Mouse (Mus musculus) liver, postnatal 0 days (tissue): Measurements from ENCODE around the gene Enthd1.

ENCODE experiments used
- CTCF ChIP-seq: sonication (generic); IDR thresholded peaks from 2 replicates; pipeline ENCODE4 v1.5.1; 2016; ENCODE audit warnings: antibody characterized with exemption, low read depth
- EP300 ChIP-seq: IDR thresholded peaks from 2 replicates; pipeline ENCODE4 v1.6.1; 2016; ENCODE audit warnings: antibody characterized with exemption, low read depth, mild to moderate bottlenecking

- TF ChIP-seq CTCF = no peak
- no peak for TF ChIP-seq EP300
These were observed 21.3 kb upstream of the Enthd1 start for GRCm38 (mm10) chr15:80586296-80586695.
